Comparison of ENCODE assay signal across 9 mouse cellular contexts in genomic region chr1:87829621-87830211, GRCm38 (mm10). TPM values are rescaled to one million over a fixed set of nuclear protein-coding genes. Genes with fewer than 3 reads are reported as not detected.
DNase-seq lines count a peak whose midpoint lies in the region; ATAC-seq lines count a peak whose summit lies in the region.
"Had no signal": no experiment of that assay in that cellular context is flagged by ENCODE, and none has a peak within 500 bp of the region (broad histone marks: within the 10 kb centered on the region; RNA-seq: fewer than 3 reads in every experiment).

No protein-coding gene starts in this region.

- DNase-seq in liver, embryonic 11.5 days (ENCODE audit: low spot score), result no peak
- DNase-seq in T-cell, adult 2 months (ENCODE audit: low spot score), result peak; percentile 65
- peak; percentile 76 for DNase-seq in splenic B cell, adult 2 months (ENCODE audit: low read depth, low spot score)
- no peak for DNase-seq in kidney, postnatal 36 days
- DNase-seq in ovary, postnatal 36 days (ENCODE audit: low spot score), result no peak

- H3K36me3 ChIP-seq in liver, embryonic 15.5 days (replicated peaks), result no peaks in the 10 kb centered on the region
- no peaks in the 10 kb centered on the region for H3K36me3 ChIP-seq in liver, embryonic 11.5 days (ENCODE audit: control insufficient read depth, insufficient read depth, low read length)
- no peaks in the 10 kb centered on the region for H3K36me3 ChIP-seq in heart, embryonic 14.5 days (ENCODE audit: control insufficient read depth, insufficient read depth, low read length)
- H3K36me3 ChIP-seq in splenic B cell, adult 2 months (ENCODE audit: control insufficient read depth, insufficient read depth, low read length, poor library complexity, severe bottlenecking), result no peaks in the 10 kb centered on the region
- H3K36me3 ChIP-seq in neural tube, embryonic 15.5 days, result no peaks in the 10 kb centered on the region
- H3K36me3 ChIP-seq: neural tube, embryonic 12.5 days had no signal

- H3K27ac ChIP-seq in liver, embryonic 15.5 days (replicated peaks), result 0 out of 2 replicates have a peak overlapping the region, but pooled peaks have one; percentile 53
- H3K27ac ChIP-seq in liver, embryonic 11.5 days (ENCODE audit: low read depth, low read length), result no peak overlapping the region
- no peak overlapping the region for H3K27ac ChIP-seq in heart, embryonic 14.5 days (replicated peaks in 1 of 2; ENCODE audit: control insufficient read depth in 1 of 2, insufficient read depth in 1 of 2, low read depth in 2 of 2, low read length in 2 of 2)
- H3K27ac ChIP-seq in neural tube, embryonic 15.5 days (replicated peaks), result no peak overlapping the region
- H3K27ac ChIP-seq: neural tube, embryonic 12.5 days had no signal

- peak; percentile 42; the same call in 1 of the 2 replicates for ATAC-seq in liver, embryonic 15.5 days (ENCODE audit: insufficient read depth)
- ATAC-seq in liver, embryonic 11.5 days (replicated peaks; ENCODE audit: low FRiP score), result no peak
- ATAC-seq in heart, embryonic 14.5 days (ENCODE audit: insufficient number of reproducible peaks, insufficient read depth, low FRiP score, low read depth), result peak; percentile 26
- no peak for ATAC-seq in neural tube, embryonic 15.5 days (ENCODE audit: low FRiP score)

- WGBS in liver, embryonic 15.5 days (ENCODE audit: insufficient replicate concordance), result 31% methylated on average over 6 of the region's 6 CpGs
- WGBS in liver, embryonic 11.5 days, result 42% methylated on average over 6 of the region's 6 CpGs
- WGBS in heart, embryonic 14.5 days, result 55% methylated on average over 6 of the region's 6 CpGs
- WGBS in neural tube, embryonic 15.5 days, result 61% methylated on average over 6 of the region's 6 CpGs

- peaks cover 14% of the 10 kb centered on the region for H3K4me1 ChIP-seq in liver, embryonic 15.5 days (replicated peaks)
- peaks cover 7% of the 10 kb centered on the region; the same call in 1 of the 2 replicates for H3K4me1 ChIP-seq in liver, embryonic 11.5 days (replicated peaks; ENCODE audit: control insufficient read depth, insufficient read depth, low read length)
- peaks cover 5 to 8% of the 10 kb centered on the region in 2 experiments; a peak in 3 of 4 replicates for H3K4me1 ChIP-seq in heart, embryonic 14.5 days (ENCODE audit: control insufficient read depth in 2 of 2, insufficient read depth in 2 of 2, low read length in 2 of 2)
- no peaks in the 10 kb centered on the region for H3K4me1 ChIP-seq in neural tube, embryonic 15.5 days
- H3K4me1 ChIP-seq: neural tube, embryonic 12.5 days had no signal

- H3K4me3 ChIP-seq in liver, embryonic 15.5 days (replicated peaks), result no peak overlapping the region
- H3K4me3 ChIP-seq in liver, embryonic 11.5 days (ENCODE audit: low read depth, low read length), result no peak overlapping the region
- H3K4me3 ChIP-seq in heart, embryonic 14.5 days (ENCODE audit: control insufficient read depth in 1 of 2, insufficient read depth in 1 of 2, low read depth in 1 of 2, low read length in 2 of 2), result no peak overlapping the region
- H3K4me3 ChIP-seq in neural tube, embryonic 15.5 days (replicated peaks), result no peak overlapping the region
- H3K4me3 ChIP-seq: neural tube, embryonic 12.5 days had no signal

- H3K9me3 ChIP-seq in liver, embryonic 15.5 days (replicated peaks), result no peaks in the 10 kb centered on the region
- H3K9me3 ChIP-seq in liver, embryonic 11.5 days (ENCODE audit: control insufficient read depth, low read length), result no peaks in the 10 kb centered on the region
- no peaks in the 10 kb centered on the region for H3K9me3 ChIP-seq in heart, embryonic 14.5 days (ENCODE audit: control insufficient read depth, low read length)
- H3K9me3 ChIP-seq in neural tube, embryonic 15.5 days (replicated peaks), result no peaks in the 10 kb centered on the region
- H3K9me3 ChIP-seq: neural tube, embryonic 12.5 days had no signal

- no peak overlapping the region for H3K9ac ChIP-seq in liver, embryonic 15.5 days
- H3K9ac ChIP-seq in liver, embryonic 11.5 days (ENCODE audit: low read depth, low read length), result no peak overlapping the region
- no peak overlapping the region for H3K9ac ChIP-seq in heart, embryonic 14.5 days (ENCODE audit: low read length)
- H3K9ac ChIP-seq in neural tube, embryonic 15.5 days (replicated peaks), result no peak overlapping the region
- H3K9ac ChIP-seq: neural tube, embryonic 12.5 days had no signal

- H3K4me2 ChIP-seq in liver, embryonic 15.5 days, result no peak overlapping the region
- H3K4me2 ChIP-seq in liver, embryonic 11.5 days, result no peak overlapping the region
- H3K4me2 ChIP-seq in heart, embryonic 14.5 days (ENCODE audit: low read length), result no peak overlapping the region
- H3K4me2 ChIP-seq in neural tube, embryonic 15.5 days, result no peak overlapping the region
- H3K4me2 ChIP-seq: neural tube, embryonic 12.5 days had no signal

- no peaks in the 10 kb centered on the region for H3K27me3 ChIP-seq in liver, embryonic 15.5 days
- no peaks in the 10 kb centered on the region for H3K27me3 ChIP-seq in liver, embryonic 11.5 days (replicated peaks; ENCODE audit: control insufficient read depth, insufficient read depth, low read length)
- no peaks in the 10 kb centered on the region for H3K27me3 ChIP-seq in heart, embryonic 14.5 days (ENCODE audit: control insufficient read depth, insufficient read depth, low read length)
- H3K27me3 ChIP-seq in splenic B cell, adult 2 months (ENCODE audit: control insufficient read depth, insufficient read depth, low read length, poor library complexity, severe bottlenecking), result no peaks in the 10 kb centered on the region
- no peaks in the 10 kb centered on the region for H3K27me3 ChIP-seq in neural tube, embryonic 15.5 days (replicated peaks)
- H3K27me3 ChIP-seq: neural tube, embryonic 12.5 days had no signal

RNA-seq across cellular contexts. Expression of gene Dgkd, which starts 23.4 kb away (rescaled TPM):
- 9.8 and 10.5 TPM in 2 replicates for polyA plus RNA-seq in liver, embryonic 15.5 days (2015; fragmentation: Nextera tagmentation; extraction: Ambion mirVana)
- polyA plus RNA-seq in liver, embryonic 11.5 days (2014; fragmentation: Nextera tagmentation; extraction: Ambion mirVana), result 33.5 and 33.7 TPM in 2 replicates
- polyA plus RNA-seq in heart, embryonic 14.5 days (2014; fragmentation: Nextera tagmentation; extraction: Ambion mirVana), result 24.7 and 29.4 TPM in 2 replicates
- polyA plus RNA-seq in neural tube, embryonic 15.5 days (2015; fragmentation: Nextera tagmentation; extraction: Ambion mirVana), result 40.7 and 45.4 TPM in 2 replicates

RNA-seq across cellular contexts. Expression of gene Sag, which starts 26.2 kb away (rescaled TPM):
- polyA plus RNA-seq in liver, embryonic 15.5 days (2015; fragmentation: Nextera tagmentation; extraction: Ambion mirVana), result 0.44 and 0.66 TPM in 2 replicates
- 3.0 and 3.3 TPM in 2 replicates for polyA plus RNA-seq in liver, embryonic 11.5 days (2014; fragmentation: Nextera tagmentation; extraction: Ambion mirVana)
- polyA plus RNA-seq in heart, embryonic 14.5 days (2014; fragmentation: Nextera tagmentation; extraction: Ambion mirVana), result 0.97 and 1.1 TPM in 2 replicates
- 2.1 and 2.7 TPM in 2 replicates for polyA plus RNA-seq in neural tube, embryonic 15.5 days (2015; fragmentation: Nextera tagmentation; extraction: Ambion mirVana)

Comparison
In these comparisons a context has a peak if more than half of its experiments do, and no peak if none do; other contexts are left out.
1. ATAC-seq: peak in liver, embryonic 15.5 days (single experiment) and heart, embryonic 14.5 days (single experiment); none in liver, embryonic 11.5 days (single experiment) and neural tube, embryonic 15.5 days (single experiment).
2. DNase-seq: peak in T-cell, adult 2 months (single experiment) and splenic B cell, adult 2 months (single experiment); none in liver, embryonic 11.5 days (single experiment), kidney, postnatal 36 days (0 of 2) and ovary, postnatal 36 days (single experiment).